Mouse (Mus musculus) neural tube, embryonic 15.5 days (tissue): ENCODE data around the gene Magix. TPM values are rescaled to one million over a fixed set of nuclear protein-coding genes. Genes with fewer than 3 reads are reported as not detected.
A peak's percentile ranks its signal among the peaks of the same experiment; 100 is the strongest.

ENCODE experiments used
- ATAC-seq: fragments of 200-750 bp; cut with Nextera tagmentation; 2 replicates; pipeline ENCODE4 v1.8.0; 2017; ENCODE audit warnings: mild to moderate bottlenecking, moderate TSS enrichment, moderate library complexity; ENCODE audit not compliant: low FRiP score
- H3K27ac ChIP-seq: fragments of 300-500 bp; sonication (generic); replicated peaks from 2 replicates; pipeline ENCODE4 v1.5.1; 2015; ENCODE audit warnings: mild to moderate bottlenecking, inconsistent platforms
- H3K27me3 ChIP-seq: fragments of 300-500 bp; sonication (generic); replicated peaks from 2 replicates; pipeline ENCODE4 v1.6.1; 2015; ENCODE audit warnings: inconsistent platforms
- H3K36me3 ChIP-seq: fragments of 300-500 bp; sonication (generic); 2 replicates; pipeline ENCODE4 v1.6.1; 2015; ENCODE audit warnings: inconsistent platforms
- H3K4me1 ChIP-seq: fragments of 300-500 bp; sonication (generic); 2 replicates; pipeline ENCODE4 v1.6.1; 2015; ENCODE audit warnings: inconsistent platforms
- H3K4me2 ChIP-seq: fragments of 300-500 bp; sonication (generic); 2 replicates; pipeline ENCODE4 v1.6.1; 2015; ENCODE audit warnings: inconsistent platforms, mild to moderate bottlenecking, moderate library complexity
- H3K4me3 ChIP-seq: fragments of 300-500 bp; sonication (generic); replicated peaks from 2 replicates; pipeline ENCODE4 v1.5.1; 2015; ENCODE audit warnings: mild to moderate bottlenecking, inconsistent platforms
- H3K9ac ChIP-seq: fragments of 300-500 bp; sonication (generic); replicated peaks from 2 replicates; pipeline ENCODE4 v1.6.1; 2015; ENCODE audit warnings: mild to moderate bottlenecking, inconsistent platforms
- H3K9me3 ChIP-seq: fragments of 300-500 bp; sonication (generic); replicated peaks from 2 replicates; pipeline ENCODE4 v1.6.1; 2016; ENCODE audit warnings: inconsistent platforms
- WGBS: fragments of 180-500 bp; shearing (Covaris S2); methylation state at CpG from one replicate; pipeline ENCODE4 v1.1.7; 2015; ENCODE audit warnings: mixed read lengths; 5-methylcytosine and 5-hydroxymethylcytosine counted together
- polyA plus RNA-seq: library from polyadenylated mRNA; unstranded; fragments of >200 nt; fragmentation: Nextera tagmentation; extraction: Ambion mirVana; gene quantifications from 2 replicates; pipeline ENCODE4 v1.2.1, GENCODE M21; 2015

Magix gene
- polyA plus RNA-seq, 1 experiment from 2014 or later: not detected

- Histone ChIP-seq H3K36me3 (no peaks in the 10 kb centered on the region), H3K27ac (no peak overlapping the region), H3K4me2 (peak overlapping the region; percentile 55), H3K4me1 (peaks cover 3% of the 10 kb centered on the region), H3K9me3 (no peaks in the 10 kb centered on the region), H3K9ac (no peak overlapping the region), H3K27me3 (no peaks in the 10 kb centered on the region), H3K4me3 (no peak overlapping the region)
- 45% methylated on average over 12 of the region's 12 CpGs for WGBS
- ATAC-seq: no peak
These were observed 7.3 kb downstream of the Magix start for GRCm38 (mm10) chrX:7673578-7674281.

GRCm38 (mm10) chrX:7672739-7673138 lies 8.3 kb downstream of the Magix start:
- no peaks in the 10 kb centered on the region for H3K27me3 ChIP-seq
- no peak overlapping the region for H3K27ac ChIP-seq
- no peak overlapping the region for H3K9ac ChIP-seq
- no peak for ATAC-seq
- no peak overlapping the region for H3K4me3 ChIP-seq
- H3K36me3 ChIP-seq: no peaks in the 10 kb centered on the region
- H3K4me1 ChIP-seq: peaks cover 3% of the 10 kb centered on the region
- 47% methylated on average over 6 of the region's 6 CpGs for WGBS
- H3K9me3 ChIP-seq: no peaks in the 10 kb centered on the region
- no peak overlapping the region for H3K4me2 ChIP-seq

GRCm38 (mm10) chrX:7670921-7671623 lies 10.0 kb downstream of the Magix start, which contains the start of gene Plp2:
TSS of gene Plp2 (minus strand) at chrX:7671390.
- Histone ChIP-seq H3K27me3 (no peaks in the 10 kb centered on the region), H3K36me3 (no peaks in the 10 kb centered on the region), H3K4me3 (peak within 1 kb of the TSS; percentile 35), H3K9me3 (no peaks in the 10 kb centered on the region), H3K4me1 (peaks cover 3% of the 10 kb centered on the region), H3K9ac (0 out of 2 replicates have a peak within 1 kb of the TSS, but pooled peaks have one; percentile 17), H3K27ac (no peak within 1 kb of the TSS), H3K4me2 (peak within 1 kb of the TSS; percentile 55)
- 27% methylated on average over 31 of the region's 36 CpGs for WGBS
- ATAC-seq: 0 out of 2 replicates have a peak, but pooled peaks have one; percentile 40

- 24% methylated on average over 19 of the region's 19 CpGs for WGBS
- Histone ChIP-seq H3K9ac (no peak overlapping the region), H3K4me3 (peak overlapping the region; percentile 35)
These were observed 10.6 kb downstream of the Magix start for GRCm38 (mm10) chrX:7670390-7670881.

GRCm38 (mm10) chrX:7665739-7666502 lies 15.1 kb downstream of the Magix start:
- Histone ChIP-seq H3K4me3 (no peak overlapping the region), H3K36me3 (no peaks in the 10 kb centered on the region), H3K9ac (no peak overlapping the region)

More at GRCm38 (mm10) chrX:7670390-7670881, 10.6 kb downstream of the Magix start:
- Histone ChIP-seq H3K9me3 (no peaks in the 10 kb centered on the region), H3K27me3 (no peaks in the 10 kb centered on the region), H3K36me3 (no peaks in the 10 kb centered on the region), H3K27ac (no peak overlapping the region), H3K4me2 (peak overlapping the region; percentile 55), H3K4me1 (peaks cover 3% of the 10 kb centered on the region)
- 0 out of 2 replicates have a peak, but pooled peaks have one; percentile 36 for ATAC-seq

GRCm38 (mm10) chrX:7664791-7665190 lies 16.3 kb downstream of the Magix start:
- H3K9me3 ChIP-seq: no peaks in the 10 kb centered on the region
- H3K27me3 ChIP-seq: no peaks in the 10 kb centered on the region
- no peaks in the 10 kb centered on the region for H3K4me1 ChIP-seq
- H3K4me3 ChIP-seq: no peak overlapping the region
- no peak overlapping the region for H3K4me2 ChIP-seq
- H3K36me3 ChIP-seq: no peaks in the 10 kb centered on the region
- H3K27ac ChIP-seq: no peak overlapping the region
- 91% methylated on average over 11 of the region's 11 CpGs for WGBS
- ATAC-seq: no peak
- H3K9ac ChIP-seq: no peak overlapping the region

More at GRCm38 (mm10) chrX:7665739-7666502, 15.1 kb downstream of the Magix start:
- WGBS: 82% methylated on average over 21 of the region's 21 CpGs
- Histone ChIP-seq H3K4me2 (no peak overlapping the region), H3K27ac (no peak overlapping the region), H3K9me3 (no peaks in the 10 kb centered on the region), H3K27me3 (no peaks in the 10 kb centered on the region), H3K4me1 (no peaks in the 10 kb centered on the region)
- no peak for ATAC-seq

- 57% methylated on average over 3 of the region's 3 CpGs for WGBS
- H3K27me3 ChIP-seq: no peaks in the 10 kb centered on the region
- H3K9ac ChIP-seq: no peak overlapping the region
- no peak overlapping the region for H3K4me3 ChIP-seq
- no peaks in the 10 kb centered on the region for H3K9me3 ChIP-seq
- H3K4me2 ChIP-seq: no peak overlapping the region
- no peak overlapping the region for H3K27ac ChIP-seq
- no peak for ATAC-seq
- no peaks in the 10 kb centered on the region for H3K36me3 ChIP-seq
- H3K4me1 ChIP-seq: no peaks in the 10 kb centered on the region
These were observed 18.1 kb downstream of the Magix start for GRCm38 (mm10) chrX:7662936-7663335.

- H3K4me3 ChIP-seq: no peak overlapping the region
- 81% methylated on average over 4 of the region's 4 CpGs for WGBS
- ATAC-seq: no peak
- no peaks in the 10 kb centered on the region for H3K9me3 ChIP-seq
- H3K4me2 ChIP-seq: no peak overlapping the region
- no peak overlapping the region for H3K9ac ChIP-seq
- no peaks in the 10 kb centered on the region for H3K36me3 ChIP-seq
- H3K4me1 ChIP-seq: 0 out of 2 replicates have a peak, but pooled peaks cover 4% of the 10 kb centered on the region
- H3K27me3 ChIP-seq: no peaks in the 10 kb centered on the region
- no peak overlapping the region for H3K27ac ChIP-seq
These were observed 20.0 kb downstream of the Magix start for GRCm38 (mm10) chrX:7661086-7661485.

GRCm38 (mm10) chrX:7658785-7659589 lies 22.1 kb downstream of the Magix start:
- Histone ChIP-seq H3K4me2 (no peak overlapping the region), H3K4me1 (0 out of 2 replicates have a peak, but pooled peaks cover 4% of the 10 kb centered on the region), H3K9me3 (no peaks in the 10 kb centered on the region), H3K27me3 (no peaks in the 10 kb centered on the region), H3K36me3 (no peaks in the 10 kb centered on the region), H3K9ac (no peak overlapping the region), H3K27ac (no peak overlapping the region), H3K4me3 (no peak overlapping the region)
- WGBS: 50% methylated on average over 11 of the region's 11 CpGs
- ATAC-seq: no peak

GRCm38 (mm10) chrX:7658031-7658784 lies 22.8 kb downstream of the Magix start:
- no peaks in the 10 kb centered on the region for H3K9me3 ChIP-seq
- no peaks in the 10 kb centered on the region for H3K36me3 ChIP-seq
- peak overlapping the region; percentile 48 for H3K4me2 ChIP-seq
- no peak overlapping the region for H3K4me3 ChIP-seq
- no peak overlapping the region for H3K27ac ChIP-seq
- H3K27me3 ChIP-seq: no peaks in the 10 kb centered on the region
- no peak for ATAC-seq
- WGBS: 31% methylated on average over 11 of the region's 15 CpGs
- H3K4me1 ChIP-seq: 0 out of 2 replicates have a peak, but pooled peaks cover 4% of the 10 kb centered on the region
- no peak overlapping the region for H3K9ac ChIP-seq
